Mouse (Mus musculus): Measurements from ENCODE around the gene Iqgap2. TPM values are rescaled to one million over a fixed set of nuclear protein-coding genes. Genes with fewer than 3 reads are reported as not detected.

Iqgap2 gene
- total RNA-seq, 4 experiments from 2014 or later = 2.5 to 4.9 (median 4.0) TPM

DNA sequence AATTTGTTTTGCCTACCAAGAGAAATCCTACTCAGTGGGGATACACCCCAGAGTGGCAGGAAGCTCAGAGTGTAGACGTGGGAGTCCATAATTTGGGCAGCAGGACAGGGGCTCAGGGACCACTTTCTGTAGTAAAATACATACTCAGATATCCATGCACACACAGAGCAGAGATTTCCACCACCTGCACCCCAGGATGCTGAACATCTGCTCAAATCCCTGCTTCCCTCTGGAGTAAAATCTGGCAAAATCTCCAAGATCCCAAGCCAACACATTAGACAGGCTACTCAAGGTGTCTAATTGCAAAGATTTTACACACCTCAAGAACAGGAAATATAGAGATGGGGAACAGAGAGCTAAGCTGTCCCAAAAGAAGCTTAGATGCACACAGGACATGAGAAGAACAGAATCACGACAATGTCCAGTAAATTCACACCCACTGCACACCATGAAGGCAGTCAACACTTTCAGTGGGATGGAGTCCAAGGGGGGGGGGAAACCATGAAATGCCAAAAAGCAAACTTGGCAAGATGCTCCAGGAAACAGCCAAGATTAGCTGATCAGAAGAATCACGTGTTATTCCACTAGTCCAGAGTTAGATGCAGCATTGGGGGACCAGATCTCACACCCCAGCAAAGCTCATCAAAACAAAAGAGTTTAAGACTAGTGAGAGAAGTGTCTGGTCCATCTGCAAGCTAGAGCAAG lies 177.3 kb downstream of the Iqgap2 start:
- DNase-seq (ENCODE audit: low spot score) = no peak

GRCm38 (mm10) chr13:95712570-95713268 lies 179.0 kb downstream of the Iqgap2 start:
- no peak for DNase-seq (ENCODE audit: low spot score)

GRCm38 (mm10) chr13:95712054-95712453 lies 179.7 kb downstream of the Iqgap2 start:
- DNase-seq (ENCODE audit: low spot score) = no peak

DNA sequence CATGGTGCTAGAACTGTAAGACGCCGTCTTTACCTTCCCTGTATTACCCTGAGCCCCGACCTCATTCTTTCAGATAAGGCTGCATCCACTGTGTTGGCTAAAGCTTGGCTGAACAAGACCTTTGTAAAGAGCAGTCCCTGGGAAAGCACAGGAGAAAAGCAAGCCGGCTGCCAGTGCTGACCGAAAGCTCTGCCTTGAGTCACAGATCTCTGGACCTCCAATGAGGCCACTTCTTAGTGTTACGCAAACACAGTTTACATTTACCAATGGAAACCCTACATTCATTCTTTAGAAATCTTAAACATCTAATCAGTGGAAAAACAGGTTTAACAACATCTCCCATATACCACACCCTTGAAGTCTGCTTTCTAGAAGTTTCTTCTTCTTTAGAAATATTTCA lies 186.1 kb downstream of the Iqgap2 start:
- DNase-seq (ENCODE audit: low spot score) = no peak

DNA sequence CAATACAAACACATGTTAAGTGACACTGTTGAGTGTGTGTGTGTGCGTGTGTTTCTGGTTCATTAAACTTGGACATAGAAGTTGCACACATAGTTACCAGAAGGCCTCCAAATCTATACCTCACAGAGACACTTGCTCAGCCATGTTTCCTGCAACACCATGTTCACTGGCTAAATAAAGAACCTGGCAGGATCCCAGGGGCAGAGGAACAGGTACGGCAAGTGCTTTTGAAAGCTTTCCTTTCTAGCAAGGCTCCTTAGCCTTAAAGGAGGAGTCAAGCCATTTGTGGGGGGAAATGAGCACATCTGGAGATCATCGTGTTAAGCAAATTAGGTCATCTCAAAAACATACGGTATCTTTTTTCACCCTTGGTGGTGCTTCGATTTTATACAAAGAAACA lies 188.3 kb downstream of the Iqgap2 start:
- DNase-seq (ENCODE audit: low spot score) = no peak

GRCm38 (mm10) chr13:95697874-95698273 lies 193.8 kb downstream of the Iqgap2 start:
- no peak for DNase-seq (ENCODE audit: low spot score)

DNA sequence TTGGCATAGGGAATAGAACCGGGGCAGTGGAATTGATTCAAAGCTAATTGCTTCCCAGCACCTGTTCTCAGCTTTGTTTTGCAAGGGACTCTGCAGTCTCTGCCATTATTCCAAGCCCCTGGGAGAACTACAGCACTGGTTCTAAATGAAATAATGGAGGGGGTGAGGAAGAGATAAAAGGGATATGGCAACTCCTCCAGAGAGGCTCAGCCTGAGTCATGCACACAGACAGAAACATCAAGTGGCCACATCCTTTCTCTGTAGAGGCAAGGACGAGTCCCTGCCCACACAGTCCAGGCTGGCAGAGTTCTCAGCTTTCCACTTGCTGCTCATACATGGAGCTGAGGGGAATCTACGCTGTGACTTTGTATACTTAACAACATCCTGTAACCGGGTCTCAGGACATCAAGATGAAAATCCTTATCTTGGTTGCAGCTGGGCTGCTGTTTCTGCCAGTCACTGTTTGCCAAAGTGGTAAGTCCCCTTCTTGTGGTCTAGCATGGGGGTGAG lies 195.0 kb downstream of the Iqgap2 start, which contains the start of gene F2rl2:
TSS of gene F2rl2 (plus strand) at position 200 of the 510 bp plus-strand sequence.
- no peak for DNase-seq (ENCODE audit: low spot score)

- DNase-seq (ENCODE audit: low spot score) = no peak
Measured at GRCm38 (mm10) chr13:95696120-95696653, 195.5 kb downstream of the Iqgap2 start.

DNA sequence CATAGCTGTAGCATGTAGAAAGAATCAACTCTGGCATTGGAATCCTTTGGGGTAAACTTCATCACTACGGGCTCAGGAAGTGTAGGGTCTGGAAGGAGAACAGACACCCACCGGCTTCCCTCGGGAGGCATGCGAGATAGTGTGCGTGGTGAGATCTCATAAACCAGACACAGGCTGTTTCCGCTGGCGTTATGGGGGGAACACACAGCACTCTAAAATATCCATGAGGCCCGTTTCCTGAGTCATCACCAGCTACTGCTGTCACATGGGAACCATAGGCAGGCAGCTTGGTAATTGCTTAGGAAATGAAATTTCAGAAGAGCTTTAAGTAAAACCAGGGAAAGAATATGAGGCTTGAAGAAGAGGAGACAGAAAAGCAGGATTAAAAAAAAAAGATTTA lies 199.5 kb downstream of the Iqgap2 start:
- DNase-seq (ENCODE audit: low spot score) = no peak

- DNase-seq (ENCODE audit: low spot score) = no peak
Measured at GRCm38 (mm10) chr13:95688576-95688975, 203.1 kb downstream of the Iqgap2 start.

- no peak for DNase-seq (ENCODE audit: low spot score)
Measured at GRCm38 (mm10) chr13:95685736-95686135, 206.0 kb downstream of the Iqgap2 start.

GRCm38 (mm10) chr13:95684656-95685244 lies 207.0 kb downstream of the Iqgap2 start:
- no peak for DNase-seq (ENCODE audit: low spot score)

GRCm38 (mm10) chr13:95679491-95679941 lies 212.2 kb downstream of the Iqgap2 start:
- DNase-seq (ENCODE audit: low spot score) = no peak

DNA sequence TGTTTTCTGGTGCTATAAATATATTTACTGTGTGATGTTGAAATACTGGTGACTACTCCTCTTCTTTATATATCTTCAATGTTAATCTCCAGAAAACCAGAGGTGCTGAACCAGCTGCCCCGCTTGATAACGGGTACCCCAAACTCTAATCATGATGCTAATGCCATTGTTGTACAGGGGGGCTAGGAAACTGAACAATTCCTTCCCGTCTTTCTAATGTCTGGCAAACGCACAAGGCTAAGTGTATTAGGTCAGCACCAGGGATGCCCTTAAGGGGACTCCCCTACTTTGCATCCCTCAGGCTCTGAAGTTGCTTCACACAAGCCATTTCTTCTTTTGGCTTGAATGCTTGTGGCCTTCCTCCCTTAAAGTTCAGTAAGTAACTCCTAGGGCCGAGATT lies 212.6 kb downstream of the Iqgap2 start:
- DNase-seq (ENCODE audit: low spot score) = no peak

DNA sequence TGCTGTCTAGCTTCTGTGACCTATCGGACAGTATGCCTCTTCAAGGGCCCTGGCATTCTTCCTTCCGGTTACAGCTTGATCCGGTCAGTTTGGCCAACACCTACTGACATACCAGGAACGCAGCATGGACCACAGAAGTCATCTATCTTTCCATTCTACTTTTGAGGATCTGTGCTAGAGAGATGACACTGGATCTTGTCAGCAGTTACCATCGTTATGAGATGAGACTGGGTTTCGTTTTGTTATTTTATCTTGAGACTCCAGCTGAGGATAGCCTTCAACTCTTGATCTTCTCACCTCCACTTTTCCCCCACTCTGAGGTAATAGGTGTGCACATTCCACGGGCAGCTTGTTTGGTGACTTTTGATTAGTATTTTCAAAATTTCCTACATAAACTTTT lies 219.3 kb downstream of the Iqgap2 start:
- DNase-seq (ENCODE audit: low spot score) = no peak

GRCm38 (mm10) chr13:95671108-95671897 lies 220.4 kb downstream of the Iqgap2 start:
- no peak for DNase-seq (ENCODE audit: low spot score)

DNA sequence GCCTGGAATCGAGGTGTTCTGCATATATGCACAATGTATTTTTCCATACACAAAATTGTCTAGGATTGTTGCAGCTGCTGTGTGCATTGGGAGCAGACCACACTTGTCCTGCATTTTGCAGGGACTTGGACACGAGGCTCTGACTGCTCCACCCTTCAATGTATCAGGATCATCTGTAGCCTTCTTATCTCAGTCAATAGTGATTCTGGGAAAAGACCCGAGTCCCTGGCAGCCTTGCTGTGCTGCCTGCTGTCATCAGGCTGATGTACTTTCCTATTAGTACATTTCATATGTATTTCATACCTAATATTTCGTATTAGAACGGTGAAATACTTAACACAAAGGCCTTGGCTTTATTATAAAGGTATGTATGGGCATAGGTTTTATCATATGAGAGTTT lies 221.2 kb downstream of the Iqgap2 start:
- DNase-seq (ENCODE audit: low spot score) = no peak

GRCm38 (mm10) chr13:95667260-95667659 lies 224.5 kb downstream of the Iqgap2 start:
- peak; percentile 20 for DNase-seq (ENCODE audit: low spot score)

GRCm38 (mm10) chr13:95665644-95666356 lies 225.9 kb downstream of the Iqgap2 start:
- DNase-seq (ENCODE audit: low spot score) = no peak

GRCm38 (mm10) chr13:95663834-95664233 lies 227.9 kb downstream of the Iqgap2 start:
- no peak for DNase-seq (ENCODE audit: low spot score)

GRCm38 (mm10) chr13:95659432-95659831 lies 232.3 kb downstream of the Iqgap2 start:
- DNase-seq (ENCODE audit: low spot score) = peak; percentile 45
